Mouse (Mus musculus): ENCODE results near the gene Tsen54. TPM values are rescaled to one million over a fixed set of nuclear protein-coding genes. Genes with fewer than 3 reads are reported as not detected.

Gene Tsen54
- polyA plus RNA-seq, 3 experiments from 2014 or later = 9.8 to 13.2 (median 10.8) TPM

DNA sequence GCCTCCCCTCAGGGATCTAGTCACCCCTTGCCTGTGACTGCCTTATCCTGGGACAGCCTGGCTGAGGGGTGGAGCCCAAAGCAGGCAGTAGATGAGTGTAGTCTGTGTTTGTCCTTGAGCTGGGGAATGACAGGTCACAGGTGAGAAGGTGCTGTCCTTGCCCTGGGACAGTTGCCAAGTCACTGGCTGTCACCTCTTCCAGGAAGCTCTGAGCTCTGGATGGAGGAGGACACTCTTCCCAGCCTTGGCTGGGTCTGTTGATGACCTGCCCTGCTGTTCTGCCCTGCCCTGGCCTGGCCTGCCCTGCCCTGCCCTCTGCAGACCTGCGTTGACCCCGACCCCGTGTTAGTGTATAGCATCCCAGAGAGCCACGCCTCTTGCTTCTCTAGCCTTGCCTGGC lies 57.9 kb downstream of the Tsen54 start:
- ATAC-seq = no peak

Other genes starting within 250 kb of the Tsen54 start
- gene Mrps7, start 210.8 kb upstream of the Tsen54 start, polyA plus RNA-seq (2017; shearing (Covaris generic)) = 10 to 100 TPM; 22.9 to 31.7 (median 27.9) TPM
- 10 to 100 TPM; 24.8 to 36.2 (median 35.0) TPM for gene Gga3, start 210.7 kb upstream of the Tsen54 start, polyA plus RNA-seq (2017; shearing (Covaris generic))
- gene Mif4gd, start 201.8 kb upstream of the Tsen54 start, polyA plus RNA-seq (2017; shearing (Covaris generic)) = 100 to 1,000 TPM; 192 to 274 (median 231) TPM
- gene Slc25a19, start 186.4 kb upstream of the Tsen54 start, polyA plus RNA-seq (2017; shearing (Covaris generic)) = 10 to 100 TPM; 69.3 to 87.8 (median 80.1) TPM
- gene Grb2, start 106.1 kb upstream of the Tsen54 start, polyA plus RNA-seq (2017; shearing (Covaris generic)) = 10 to 100 TPM; 31.7 to 35.5 (median 33.8) TPM
- 10 to 100 TPM; 10.6 to 12.7 (median 11.5) TPM for gene Tmem94, start 49.3 kb upstream of the Tsen54 start, polyA plus RNA-seq (2017; shearing (Covaris generic))
- gene Caskin2, start 1.1 kb upstream of the Tsen54 start, polyA plus RNA-seq (2017; shearing (Covaris generic)) = 1 to 10 TPM in 1 of 3 experiments, under 1 TPM in 2; 0.58 to 1.2 (median 0.87) TPM
- 1 to 10 TPM; 7.0 to 9.7 (median 9.6) TPM for gene Llgl2, start 9.3 kb downstream of the Tsen54 start, polyA plus RNA-seq (2017; shearing (Covaris generic))
- gene Myo15b, start 43.7 kb downstream of the Tsen54 start, polyA plus RNA-seq (2017; shearing (Covaris generic)) = not detected
- gene Smim5, start 85.2 kb downstream of the Tsen54 start, polyA plus RNA-seq (2017; shearing (Covaris generic)) = 1 to 10 TPM in 2 of 3 experiments, under 1 TPM in 1; 0.40 to 1.4 (median 1.1) TPM
- 1 to 10 TPM; 2.7 to 5.1 (median 4.3) TPM for gene Smim6, start 97.3 kb downstream of the Tsen54 start, polyA plus RNA-seq (2017; shearing (Covaris generic))
- gene Sap30bp, start 118.6 kb downstream of the Tsen54 start, polyA plus RNA-seq (2017; shearing (Covaris generic)) = 10 to 100 TPM; 35.6 to 55.2 (median 39.2) TPM
- 10 to 100 TPM; 18.2 to 30.3 (median 23.7) TPM for gene Recql5, start 118.8 kb downstream of the Tsen54 start, polyA plus RNA-seq (2017; shearing (Covaris generic))
- gene Itgb4, start 160.0 kb downstream of the Tsen54 start, polyA plus RNA-seq (2017; shearing (Covaris generic)) = not detected
- 10 to 100 TPM; 14.4 to 20.1 (median 15.9) TPM for gene Galk1, start 198.0 kb downstream of the Tsen54 start, polyA plus RNA-seq (2017; shearing (Covaris generic))
- gene H3f3b, start 213.2 kb downstream of the Tsen54 start, polyA plus RNA-seq (2017; shearing (Covaris generic)) = 1,000 to 10,000 TPM; 1,545 to 2,086 (median 2,075) TPM
- gene Unk, start 215.6 kb downstream of the Tsen54 start, polyA plus RNA-seq (2017; shearing (Covaris generic)) = 10 to 100 TPM; 10.1 to 14.6 (median 12.7) TPM